ENCODE assay signal across 25 mouse cellular contexts in genomic region chr4:114379416-114379956, GRCm38 (mm10). TPM values are rescaled to one million over a fixed set of nuclear protein-coding genes. Genes with fewer than 3 reads are reported as not detected.
DNase-seq lines count a peak whose midpoint lies in the region; ATAC-seq lines count a peak whose summit lies in the region.
"Had no signal": no experiment of that assay in that cellular context is flagged by ENCODE, and none has a peak within 500 bp of the region (broad histone marks: within the 10 kb centered on the region; RNA-seq: fewer than 3 reads in every experiment).

No protein-coding gene starts in this region.

- DNase-seq in limb, embryonic 10.5 days (ENCODE audit: low spot score) = no peak
- DNase-seq in 416B (ENCODE audit: low read depth) = peak; percentile 17
- peak; percentile 63 for DNase-seq in NIH3T3 (ENCODE audit: low read depth)
- no peak for DNase-seq in MN1 (ENCODE audit: low spot score)
- DNase-seq: adrenal gland, adult 8-10 months; adrenal gland, postnatal 36 days; cerebellum, adult 18-20 months; cerebellum, adult 9-11 months; cerebellum, postnatal 36 days; forebrain, postnatal 0 days; gastrocnemius, adult 2 months; gastrocnemius, postnatal 36 days; heart, adult 18-20 months had no signal

- H3K36me3 ChIP-seq in limb, embryonic 15.5 days = no peaks in the 10 kb centered on the region
- no peaks in the 10 kb centered on the region for H3K36me3 ChIP-seq in limb, embryonic 10.5 days
- no peaks in the 10 kb centered on the region for H3K36me3 ChIP-seq in macrophage (ENCODE audit: inconsistent target)
- no peaks in the 10 kb centered on the region for H3K36me3 ChIP-seq in forebrain, embryonic 12.5 days (replicated peaks)
- H3K36me3 ChIP-seq: embryonic facial prominence, embryonic 13.5 days; heart, embryonic 15.5 days; hindbrain, embryonic 12.5 days had no signal

- no peak overlapping the region for H3K9ac ChIP-seq in limb, embryonic 15.5 days
- H3K9ac ChIP-seq in forebrain, embryonic 12.5 days = no peak overlapping the region
- H3K9ac ChIP-seq: embryonic facial prominence, embryonic 13.5 days; forebrain, embryonic 13.5 days; forebrain, postnatal 0 days; heart, embryonic 15.5 days; hindbrain, embryonic 12.5 days had no signal

- no peak overlapping the region for H3K4me2 ChIP-seq in limb, embryonic 15.5 days
- H3K4me2 ChIP-seq in forebrain, embryonic 12.5 days = no peak overlapping the region
- H3K4me2 ChIP-seq: embryonic facial prominence, embryonic 13.5 days; forebrain, embryonic 13.5 days; heart, embryonic 11.5 days; heart, embryonic 15.5 days; hindbrain, embryonic 12.5 days had no signal

- no peaks in the 10 kb centered on the region for H3K27me3 ChIP-seq in limb, embryonic 15.5 days
- peaks cover 11% of the 10 kb centered on the region; the same call in 1 of the 2 replicates for H3K27me3 ChIP-seq in limb, embryonic 10.5 days (ENCODE audit: low read depth, poor library complexity, severe bottlenecking)
- no peaks in the 10 kb centered on the region for H3K27me3 ChIP-seq in forebrain, embryonic 12.5 days
- H3K27me3 ChIP-seq: forebrain, embryonic 13.5 days; hindbrain, embryonic 12.5 days had no signal

- no peaks in the 10 kb centered on the region for H3K79me2 ChIP-seq in macrophage (ENCODE audit: inconsistent target)

- 79% methylated on average over 4 of the region's 4 CpGs for WGBS in limb, embryonic 15.5 days
- 91% methylated on average over 4 of the region's 4 CpGs for WGBS in limb, embryonic 10.5 days
- 75% methylated on average over 4 of the region's 4 CpGs for WGBS in macrophage (ENCODE audit: missing documents)
- 88% methylated on average over 4 of the region's 4 CpGs for WGBS in forebrain, embryonic 12.5 days

- ATAC-seq in limb, embryonic 15.5 days (ENCODE audit: insufficient number of reproducible peaks, low FRiP score, low TSS enrichment, low read depth) = no peak
- ATAC-seq in forebrain, embryonic 12.5 days (ENCODE audit: low FRiP score) = no peak
- no peak for ATAC-seq in activated CD4-positive, CD25-positive, alpha-beta regulatory T cell, adult 4 months
- ATAC-seq: forebrain, embryonic 13.5 days; forebrain, postnatal 0 days; hindbrain, embryonic 16.5 days; inflammation-experienced regulatory T-cells, adult 6 months; intestine, postnatal 0 days had no signal

- H3K27ac ChIP-seq in limb, embryonic 15.5 days = 0 out of 2 replicates have a peak overlapping the region, but pooled peaks have one; percentile 61
- no peak overlapping the region for H3K27ac ChIP-seq in limb, embryonic 10.5 days
- 0 out of 2 replicates have a peak overlapping the region, but pooled peaks have one; percentile 5 for H3K27ac ChIP-seq in macrophage
- no peak overlapping the region for H3K27ac ChIP-seq in forebrain, embryonic 12.5 days
- H3K27ac ChIP-seq: embryonic facial prominence, embryonic 13.5 days; forebrain, embryonic 13.5 days; gastrocnemius, adult 2 months; heart, embryonic 15.5 days; hindbrain, embryonic 12.5 days had no signal

- H3K4me3 ChIP-seq in limb, embryonic 15.5 days = no peak overlapping the region
- H3K4me3 ChIP-seq in limb, embryonic 10.5 days = no peak overlapping the region
- H3K4me3 ChIP-seq in macrophage (ENCODE audit: inconsistent target) = no peak overlapping the region
- H3K4me3 ChIP-seq in forebrain, embryonic 12.5 days (replicated peaks) = no peak overlapping the region
- H3K4me3 ChIP-seq: embryonic facial prominence, embryonic 13.5 days; forebrain, embryonic 13.5 days; gastrocnemius, adult 2 months; heart, embryonic 15.5 days; hindbrain, embryonic 12.5 days had no signal

- H3K9me3 ChIP-seq in limb, embryonic 15.5 days = no peaks in the 10 kb centered on the region
- no peaks in the 10 kb centered on the region for H3K9me3 ChIP-seq in limb, embryonic 10.5 days (replicated peaks)
- no peaks in the 10 kb centered on the region for H3K9me3 ChIP-seq in forebrain, embryonic 12.5 days
- H3K9me3 ChIP-seq: embryonic facial prominence, embryonic 13.5 days; forebrain, embryonic 13.5 days; heart, embryonic 15.5 days; hindbrain, embryonic 12.5 days had no signal

- H3K4me1 ChIP-seq in limb, embryonic 15.5 days = peaks cover 23% of the 10 kb centered on the region
- peaks cover 29% of the 10 kb centered on the region for H3K4me1 ChIP-seq in limb, embryonic 10.5 days
- peaks cover 5% of the 10 kb centered on the region; the same call in 1 of the 2 replicates for H3K4me1 ChIP-seq in forebrain, embryonic 12.5 days
- H3K4me1 ChIP-seq: heart, embryonic 15.5 days; hindbrain, embryonic 12.5 days had no signal

RNA-seq across cellular contexts. Expression of gene Trabd2b, which starts 27.0 kb away (rescaled TPM):
- polyA plus RNA-seq in limb, embryonic 15.5 days (2015; fragmentation: Nextera tagmentation; extraction: Ambion mirVana) = 2.7 and 3.1 TPM in 2 replicates
- polyA plus RNA-seq in limb, embryonic 10.5 days (2016; fragmentation: Nextera tagmentation; extraction: Ambion mirVana) = 0.34 and 0.56 TPM in 2 replicates
- total RNA-seq in macrophage (2018; cell fraction: chromatin; rRNA removed) = under 1 TPM in 1 of 26 experiments, not detected in 25; 0.51 TPM
- total RNA-seq in macrophage (2018; cell fraction: cytosol; rRNA removed) = not detected
- total RNA-seq in macrophage (2018; cell fraction: nucleus; rRNA removed) = not detected
- polyA plus RNA-seq in macrophage (2018) = not detected in 3 replicates
- polyA plus RNA-seq in forebrain, embryonic 12.5 days (2016; fragmentation: Nextera tagmentation; extraction: Ambion mirVana) = 0.72 and 1.00 TPM in 2 replicates
- not detected for polyA plus RNA-seq in activated CD4-positive, CD25-positive, alpha-beta regulatory T cell, adult 4 months (2017; shearing (Covaris generic))
- polyA plus RNA-seq: inflammation-experienced regulatory T-cells, adult 6 months had no signal

Comparison
In these comparisons a context has a peak if more than half of its experiments do, and no peak if none do; other contexts are left out.
1. H3K27ac ChIP-seq: peak in limb, embryonic 15.5 days (single experiment) and macrophage (single experiment); none in limb, embryonic 10.5 days (single experiment) and forebrain, embryonic 12.5 days (single experiment).
2. DNase-seq: peak in 416B (single experiment) and NIH3T3 (single experiment); none in limb, embryonic 10.5 days (single experiment) and MN1 (single experiment).